Mouse (Mus musculus) midbrain, embryonic 16.5 days (tissue): ENCODE data around the gene Slc2a3. TPM values are rescaled to one million over a fixed set of nuclear protein-coding genes. Genes with fewer than 3 reads are reported as not detected.

Experiments used
- ATAC-seq: fragments of 200-750 bp; cut with Nextera tagmentation; 2 replicates; pipeline ENCODE4 v1.8.0; 2017; ENCODE audit warnings: moderate TSS enrichment
- H3K27ac ChIP-seq: fragments of 300-500 bp; sonication (generic); 2 replicates; pipeline ENCODE4 v1.5.1; 2014; ENCODE audit warnings: mild to moderate bottlenecking, low read length, mixed read lengths
- H3K27me3 ChIP-seq: fragments of 300-500 bp; sonication (generic); 2 replicates; pipeline ENCODE4 v1.6.1; 2014; ENCODE audit warnings: low read depth, low read length, mixed read lengths; ENCODE audit not compliant: control insufficient read depth, insufficient read depth
- H3K36me3 ChIP-seq: fragments of 300-500 bp; sonication (generic); 2 replicates; pipeline ENCODE4 v1.6.1; 2014; ENCODE audit warnings: mild to moderate bottlenecking, low read length, moderate library complexity, mixed read lengths; ENCODE audit not compliant: control insufficient read depth, insufficient read depth
- H3K4me1 ChIP-seq: fragments of 300-500 bp; sonication (generic); 2 replicates; pipeline ENCODE4 v1.6.1; 2014; ENCODE audit warnings: mild to moderate bottlenecking, low read length, mixed read lengths; ENCODE audit not compliant: control insufficient read depth, insufficient read depth
- H3K4me2 ChIP-seq: fragments of 300-500 bp; sonication (generic); 2 replicates; pipeline ENCODE4 v1.6.1; 2014; ENCODE audit warnings: mild to moderate bottlenecking, low read length, mixed read lengths
- H3K4me3 ChIP-seq: fragments of 300-500 bp; sonication (generic); 2 replicates; pipeline ENCODE4 v1.5.1; 2014; ENCODE audit warnings: low read depth, mild to moderate bottlenecking, low read length, moderate library complexity, mixed read lengths
- H3K9ac ChIP-seq: fragments of 300-500 bp; sonication (generic); 2 replicates; pipeline ENCODE4 v1.6.1; 2014; ENCODE audit warnings: low read depth, low read length, mixed read lengths
- H3K9me3 ChIP-seq: fragments of 300-500 bp; sonication (generic); replicated peaks from 2 replicates; pipeline ENCODE4 v1.6.1; 2014; ENCODE audit warnings: mild to moderate bottlenecking, low read length, mixed read lengths; ENCODE audit not compliant: control insufficient read depth, poor library complexity, severe bottlenecking
- WGBS: fragments of 180-500 bp; shearing (Covaris S2); extraction: QIAGEN DNeasy Blood & Tissue Kit; methylation state at CpG from one replicate; pipeline ENCODE4 v1.1.7; 2014; 5-methylcytosine and 5-hydroxymethylcytosine counted together
- polyA plus RNA-seq: library from polyadenylated mRNA; unstranded; fragments of >200 nt; fragmentation: Nextera tagmentation; extraction: Ambion mirVana; gene quantifications from 2 replicates; pipeline ENCODE4 v1.2.1, GENCODE M21; 2015

The Slc2a3 gene
- polyA plus RNA-seq, 1 experiment from 2014 or later = 52.5 TPM

- Histone ChIP-seq H3K9ac (no peak overlapping the region), H3K9me3 (no peaks in the 10 kb centered on the region), H3K27ac (no peak overlapping the region), H3K4me1 (peaks cover 36% of the 10 kb centered on the region), H3K36me3 (no peaks in the 10 kb centered on the region), H3K4me2 (no peak overlapping the region), H3K4me3 (no peak overlapping the region), H3K27me3 (no peaks in the 10 kb centered on the region)
- 74% methylated on average over 10 of the region's 10 CpGs for WGBS
- no peak for ATAC-seq
These were observed 22.6 kb upstream of the Slc2a3 start for GRCm38 (mm10) chr6:122824086-122824485.

- no peak overlapping the region for H3K9ac ChIP-seq
- ATAC-seq = no peak
- H3K4me3 ChIP-seq = no peak overlapping the region
- H3K4me1 ChIP-seq = peaks cover 38% of the 10 kb centered on the region
- no peaks in the 10 kb centered on the region; the same call in 1 of the 2 replicates for H3K27me3 ChIP-seq
- 84% methylated on average over 9 of the region's 9 CpGs for WGBS
- peak overlapping the region; percentile 93 for H3K4me2 ChIP-seq
- H3K36me3 ChIP-seq = no peaks in the 10 kb centered on the region
- H3K9me3 ChIP-seq = no peaks in the 10 kb centered on the region
- no peak overlapping the region for H3K27ac ChIP-seq
These were observed 20.4 kb upstream of the Slc2a3 start for GRCm38 (mm10) chr6:122821822-122822221.

GRCm38 (mm10) chr6:122820799-122821650, 19.6 kb upstream of the Slc2a3 start:
- Histone ChIP-seq H3K27me3 (no peaks in the 10 kb centered on the region; the same call in 1 of the 2 replicates), H3K4me1 (peaks cover 33% of the 10 kb centered on the region), H3K9ac (peak overlapping the region; percentile 95), H3K36me3 (no peaks in the 10 kb centered on the region), H3K4me2 (peak overlapping the region; percentile 93), H3K27ac (no peak overlapping the region), H3K9me3 (no peaks in the 10 kb centered on the region), H3K4me3 (peak overlapping the region; percentile 95)
- no peak; the same call in 1 of the 2 replicates for ATAC-seq
- WGBS = 17% methylated on average over 15 of the region's 15 CpGs

- under 1% methylated on average over 36 of the region's 38 CpGs for WGBS
- Histone ChIP-seq H3K36me3 (no peaks in the 10 kb centered on the region), H3K4me3 (peak overlapping the region; percentile 95), H3K9me3 (no peaks in the 10 kb centered on the region), H3K27ac (peak overlapping the region; percentile 46), H3K4me1 (peaks cover 26% of the 10 kb centered on the region), H3K9ac (peak overlapping the region; percentile 95), H3K27me3 (no peaks in the 10 kb centered on the region; the same call in 1 of the 2 replicates), H3K4me2 (peak overlapping the region; percentile 93)
- peak; percentile 78 for ATAC-seq
These were observed 18.8 kb upstream of the Slc2a3 start for GRCm38 (mm10) chr6:122820071-122820798.

GRCm38 (mm10) chr6:122819306-122820070, 18.0 kb upstream of the Slc2a3 start, which contains the start of gene Foxj2:
TSS of gene Foxj2 (plus strand) at chr6:122819914.
- Histone ChIP-seq H3K4me1 (peaks cover 26% of the 10 kb centered on the region), H3K4me3 (peak within 1 kb of the TSS; percentile 95), H3K27ac (peak within 1 kb of the TSS; percentile 46), H3K27me3 (no peaks in the 10 kb centered on the region; the same call in 1 of the 2 replicates), H3K9me3 (no peaks in the 10 kb centered on the region), H3K36me3 (no peaks in the 10 kb centered on the region), H3K9ac (peak within 1 kb of the TSS; percentile 95), H3K4me2 (peak within 1 kb of the TSS; percentile 93)
- ATAC-seq = peak; percentile 89
- WGBS = 2% methylated on average over 47 of the region's 61 CpGs

- Histone ChIP-seq H3K9me3 (no peaks in the 10 kb centered on the region), H3K27me3 (no peaks in the 10 kb centered on the region; the same call in 1 of the 2 replicates), H3K36me3 (no peaks in the 10 kb centered on the region), H3K27ac (no peak overlapping the region), H3K4me2 (no peak overlapping the region), H3K4me1 (peaks cover 8% of the 10 kb centered on the region), H3K9ac (no peak overlapping the region), H3K4me3 (no peak overlapping the region)
- 88% methylated on average over 4 of the region's 4 CpGs for WGBS
- ATAC-seq = no peak
These were observed 12.2 kb upstream of the Slc2a3 start for GRCm38 (mm10) chr6:122813640-122814039.

GRCm38 (mm10) chr6:122812716-122813115, 11.3 kb upstream of the Slc2a3 start:
- ATAC-seq = no peak
- H3K36me3 ChIP-seq = no peaks in the 10 kb centered on the region
- H3K27ac ChIP-seq = no peak overlapping the region
- WGBS = 93% methylated on average over 4 of the region's 4 CpGs
- H3K4me1 ChIP-seq = peaks cover 8% of the 10 kb centered on the region
- no peak overlapping the region for H3K4me2 ChIP-seq
- no peak overlapping the region for H3K9ac ChIP-seq
- no peaks in the 10 kb centered on the region for H3K9me3 ChIP-seq
- H3K4me3 ChIP-seq = no peak overlapping the region
- no peaks in the 10 kb centered on the region for H3K27me3 ChIP-seq

GRCm38 (mm10) chr6:122811771-122812600, 10.5 kb upstream of the Slc2a3 start:
- Histone ChIP-seq H3K27me3 (no peaks in the 10 kb centered on the region), H3K9me3 (no peaks in the 10 kb centered on the region), H3K4me1 (peaks cover 8% of the 10 kb centered on the region), H3K36me3 (no peaks in the 10 kb centered on the region), H3K27ac (peak overlapping the region; percentile 97), H3K9ac (peak overlapping the region; percentile 47), H3K4me2 (peak overlapping the region; percentile 59), H3K4me3 (peak overlapping the region; percentile 75)
- WGBS = 22% methylated on average over 16 of the region's 16 CpGs
- ATAC-seq = peak; percentile 19; the same call in 1 of the 2 replicates
